Mouse (Mus musculus) ES-Bruce4 (cell line): ENCODE measurements around the gene Samd3. TPM values are rescaled to one million over a fixed set of nuclear protein-coding genes. Genes with fewer than 3 reads are reported as not detected.

ENCODE experiments used
- H3K27ac ChIP-seq: 2 replicates; pipeline ENCODE4 v1.5.1; 2012; ENCODE audit warnings: low read length, inconsistent platforms; ENCODE audit not compliant: insufficient read depth
- H3K27me3 ChIP-seq: 2 replicates; pipeline ENCODE4 v1.6.1; 2012; ENCODE audit warnings: mild to moderate bottlenecking, low read length, inconsistent platforms; ENCODE audit not compliant: control insufficient read depth, poor library complexity, insufficient read depth, severe bottlenecking
- H3K36me3 ChIP-seq: 2 replicates; pipeline ENCODE4 v1.6.1; 2012; ENCODE audit warnings: inconsistent platforms, mild to moderate bottlenecking, low read length, moderate library complexity; ENCODE audit not compliant: control insufficient read depth, poor library complexity, insufficient read depth, severe bottlenecking
- H3K4me1 ChIP-seq: one replicate; pipeline ENCODE4 v1.8.1; 2011; ENCODE audit warnings: low read length; ENCODE audit not compliant: control insufficient read depth, insufficient read depth
- H3K4me3 ChIP-seq: 2 replicates; pipeline ENCODE4 v1.5.1; 2011; ENCODE audit warnings: low read depth, mild to moderate bottlenecking, low read length
- H3K9ac ChIP-seq: 2 replicates; pipeline ENCODE4 v1.6.1; 2012; ENCODE audit warnings: low read depth, mild to moderate bottlenecking, inconsistent platforms; ENCODE audit not compliant: poor library complexity, severe bottlenecking
- H3K9me3 ChIP-seq: replicated peaks from 2 replicates; pipeline ENCODE4 v1.6.1; 2012; ENCODE audit warnings: mild to moderate bottlenecking, low read length, inconsistent platforms; ENCODE audit not compliant: control insufficient read depth, poor library complexity, insufficient read depth, severe bottlenecking
- CTCF ChIP-seq: IDR thresholded peaks from one replicate; pipeline ENCODE4 v1.8.1; 2011; ENCODE audit warnings: low read depth, low read length
- EP300 ChIP-seq: IDR thresholded peaks from 2 replicates; pipeline ENCODE4 v1.6.1; 2011; ENCODE audit warnings: low read depth, low read length; ENCODE audit not compliant: insufficient read depth
- POLR2A ChIP-seq: IDR thresholded peaks from one replicate; pipeline ENCODE4 v1.8.1; 2011; ENCODE audit warnings: low read length; ENCODE audit not compliant: insufficient read depth
- polyA plus RNA-seq: library from polyadenylated mRNA; stranded (reverse); fragments of >200 nt; gene quantifications from 2 replicates; pipeline ENCODE4 v1.2.4, GENCODE M21; 2011; ENCODE audit warnings: low read depth; ENCODE audit not compliant: missing spikeins, insufficient read depth, insufficient read length

Gene Samd3
- polyA plus RNA-seq, 1 experiment, result not detected

DNA sequence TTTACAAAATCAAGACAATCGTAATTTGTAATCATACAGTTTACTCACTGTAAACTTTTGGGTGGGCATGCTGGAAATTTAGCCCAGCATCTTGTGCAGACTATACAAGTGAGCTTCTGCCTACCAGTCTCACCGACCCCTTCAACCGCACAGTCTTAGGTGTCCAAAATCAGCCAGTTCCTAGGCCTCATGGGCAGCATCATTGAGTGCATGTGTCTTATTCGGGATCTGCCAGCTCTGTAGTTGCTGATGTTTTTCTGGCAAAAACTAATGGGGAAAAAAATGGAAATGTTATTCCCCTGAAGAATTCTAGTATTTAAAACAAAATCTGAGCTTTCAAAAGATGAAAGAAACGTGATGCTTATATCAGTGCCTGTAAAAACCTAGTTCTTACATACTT, 3.3 kb upstream of the Samd3 start:
- no peak overlapping the region for H3K4me3 ChIP-seq
- H3K36me3 ChIP-seq, result no peaks in the 10 kb centered on the region
- no peak overlapping the region for H3K9ac ChIP-seq
- H3K4me1 ChIP-seq, result no peaks in the 10 kb centered on the region
- no peak overlapping the region for H3K27ac ChIP-seq
- H3K27me3 ChIP-seq, result no peaks in the 10 kb centered on the region
- no peaks in the 10 kb centered on the region for H3K9me3 ChIP-seq
- TF ChIP-seq POLR2A (no peak), CTCF (no peak), EP300 (no peak)

DNA sequence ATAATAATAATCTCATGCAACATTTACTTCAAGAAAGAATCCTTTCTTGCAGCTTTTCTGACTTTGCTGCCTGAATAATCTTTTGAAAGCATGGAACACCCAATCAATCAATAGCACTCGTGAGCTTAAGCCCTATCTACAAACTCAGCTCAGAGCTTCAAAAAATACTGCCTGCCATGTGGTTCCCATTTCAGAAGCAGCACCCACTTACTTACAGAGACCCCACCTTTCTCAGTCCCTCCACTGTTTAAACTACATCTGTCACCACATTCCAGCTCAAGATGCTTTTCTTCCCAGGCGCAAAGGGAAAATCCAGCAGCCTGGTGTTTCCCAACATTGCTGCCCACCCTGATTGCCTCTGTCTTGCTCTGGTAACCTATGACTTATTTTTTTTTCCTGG, 2.8 kb upstream of the Samd3 start:
- no peaks in the 10 kb centered on the region for H3K27me3 ChIP-seq

DNA sequence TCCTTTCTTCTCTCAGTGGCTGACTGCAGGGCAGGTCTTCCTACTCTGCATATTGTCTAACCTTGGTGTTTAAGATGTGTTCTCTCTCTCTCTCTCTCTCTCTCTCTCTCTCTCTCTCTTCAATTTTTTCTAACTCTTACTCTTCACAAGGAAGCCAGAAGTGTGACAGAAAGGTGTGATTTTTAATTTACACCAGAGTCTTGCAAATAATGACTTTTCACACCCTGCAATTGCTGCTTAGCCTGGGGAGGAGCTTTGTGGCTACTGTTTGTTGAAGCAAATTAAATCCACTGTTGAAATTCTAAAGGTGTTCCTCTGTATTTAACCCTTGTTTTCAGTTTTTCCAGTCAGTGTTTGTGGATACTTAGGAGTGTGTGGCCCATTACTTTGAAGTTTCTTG, 1.3 kb upstream of the Samd3 start:
- no peaks in the 10 kb centered on the region for H3K9me3 ChIP-seq
- H3K27ac ChIP-seq, result no peak overlapping the region
- H3K9ac ChIP-seq, result no peak overlapping the region
- no peak overlapping the region for H3K4me3 ChIP-seq
- no peak for TF ChIP-seq CTCF
- no peak for TF ChIP-seq POLR2A
- no peak for TF ChIP-seq EP300
- no peaks in the 10 kb centered on the region for H3K36me3 ChIP-seq
- H3K4me1 ChIP-seq, result no peaks in the 10 kb centered on the region
- H3K27me3 ChIP-seq, result no peaks in the 10 kb centered on the region

More for the DNA sequence above, 2.8 kb upstream of the Samd3 start:
- no peaks in the 10 kb centered on the region for H3K9me3 ChIP-seq
- H3K4me1 ChIP-seq, result no peaks in the 10 kb centered on the region
- H3K9ac ChIP-seq, result no peak overlapping the region
- no peak overlapping the region for H3K4me3 ChIP-seq
- TF ChIP-seq POLR2A, result no peak
- TF ChIP-seq CTCF, result no peak
- TF ChIP-seq EP300, result no peak
- no peaks in the 10 kb centered on the region for H3K36me3 ChIP-seq
- no peak overlapping the region for H3K27ac ChIP-seq

DNA sequence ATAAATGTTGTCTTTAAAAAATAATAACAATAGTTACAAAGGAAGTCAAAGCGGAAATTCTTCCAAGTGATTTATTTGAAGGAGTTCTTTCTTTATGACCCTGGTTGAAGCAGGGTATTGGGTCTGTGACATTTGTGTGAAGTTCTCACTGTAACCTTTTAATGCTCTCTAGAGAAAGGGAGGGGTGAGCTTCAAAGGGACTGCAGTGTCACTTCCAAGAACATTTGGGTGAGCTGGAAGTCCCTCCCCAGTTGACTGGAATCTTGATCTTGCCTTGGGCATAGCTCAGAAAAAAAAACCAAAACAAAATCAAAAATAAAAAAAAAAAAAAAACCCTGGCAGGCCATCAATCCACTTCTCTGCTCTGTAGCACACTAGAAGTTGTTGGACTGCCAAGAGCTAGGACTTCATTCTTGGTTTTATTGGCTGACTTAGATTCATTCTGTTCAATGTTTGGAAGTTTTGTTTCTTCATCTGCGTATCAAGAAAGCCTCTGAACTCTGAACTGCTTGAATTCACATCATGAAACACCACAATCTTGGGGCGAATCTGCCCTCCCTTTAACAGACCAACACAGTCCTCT, 2.7 kb downstream of the Samd3 start:
- TF ChIP-seq CTCF (no peak), POLR2A (no peak), EP300 (no peak)

DNA sequence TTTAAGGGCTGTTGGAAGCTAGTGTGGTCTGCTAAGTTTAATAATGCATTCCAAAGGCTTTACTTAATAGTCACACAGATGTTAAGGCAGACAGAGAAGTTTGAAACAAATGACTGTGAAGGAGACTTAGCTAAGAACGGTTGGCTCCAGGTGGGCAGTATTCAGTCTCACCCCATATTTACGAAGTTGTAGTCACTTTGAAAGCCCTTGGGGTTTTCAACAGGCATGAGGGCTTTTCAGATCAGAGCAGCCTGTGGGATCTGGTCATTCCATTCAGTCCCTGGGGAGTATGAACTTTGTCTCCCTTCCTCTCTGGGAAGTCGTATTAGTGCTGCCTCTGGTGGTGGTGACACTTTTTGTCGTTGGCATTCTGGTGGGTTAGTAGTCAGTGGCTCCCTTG, 9.1 kb downstream of the Samd3 start:
- Histone ChIP-seq H3K4me3 (no peak overlapping the region), H3K9ac (no peak overlapping the region), H3K4me1 (no peaks in the 10 kb centered on the region), H3K27ac (no peak overlapping the region), H3K36me3 (no peaks in the 10 kb centered on the region), H3K27me3 (no peaks in the 10 kb centered on the region), H3K9me3 (no peaks in the 10 kb centered on the region)
- no peak for TF ChIP-seq POLR2A
- TF ChIP-seq EP300, result no peak
- no peak for TF ChIP-seq CTCF

More for the DNA sequence above, 2.7 kb downstream of the Samd3 start:
- Histone ChIP-seq H3K4me3 (no peak overlapping the region), H3K9me3 (no peaks in the 10 kb centered on the region), H3K27ac (no peak overlapping the region), H3K9ac (no peak overlapping the region), H3K4me1 (no peaks in the 10 kb centered on the region), H3K27me3 (no peaks in the 10 kb centered on the region), H3K36me3 (no peaks in the 10 kb centered on the region)

DNA sequence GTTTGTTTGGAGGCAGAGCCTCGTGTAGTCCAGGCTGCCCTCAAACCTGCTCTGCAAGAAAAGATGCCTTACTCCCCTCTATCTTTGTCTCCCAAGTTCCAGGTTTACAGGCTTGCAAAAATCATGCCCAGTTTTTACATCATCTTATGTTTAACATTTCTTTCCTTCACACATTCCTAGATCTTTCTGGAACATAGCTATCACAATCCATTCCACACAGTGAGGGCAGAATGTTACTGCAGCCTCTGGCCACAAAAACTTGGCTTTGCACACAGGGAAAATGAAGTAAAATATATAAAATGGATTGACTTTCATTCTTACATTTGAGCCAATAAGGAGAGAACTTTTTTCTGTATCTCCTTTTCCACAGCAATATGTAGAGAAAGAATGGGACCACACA, 9.6 kb downstream of the Samd3 start:
- Histone ChIP-seq H3K27ac (no peak overlapping the region), H3K4me1 (no peaks in the 10 kb centered on the region)

More for the DNA sequence above, 9.6 kb downstream of the Samd3 start:
- H3K36me3 ChIP-seq, result no peaks in the 10 kb centered on the region
- no peaks in the 10 kb centered on the region for H3K9me3 ChIP-seq
- no peaks in the 10 kb centered on the region for H3K27me3 ChIP-seq
- no peak overlapping the region for H3K9ac ChIP-seq
- H3K4me3 ChIP-seq, result no peak overlapping the region
- TF ChIP-seq POLR2A (no peak), CTCF (no peak), EP300 (no peak)
